Mouse (Mus musculus) splenic B cell, adult 2 months (primary cell): ENCODE data around the gene Ell.

Experiments
- DNase-seq: peaks from one replicate; pipeline ENCODE4 v3.0.0-alpha.2; 2011; ENCODE audit warnings: low read depth, low spot score
- H3K27me3 ChIP-seq: 2 replicates; pipeline ENCODE4 v1.6.1; 2012; ENCODE audit warnings: mild to moderate bottlenecking, low read length, moderate library complexity, mixed read lengths; ENCODE audit not compliant: control insufficient read depth, poor library complexity, insufficient read depth, severe bottlenecking
- H3K36me3 ChIP-seq: 2 replicates; pipeline ENCODE4 v1.6.1; 2012; ENCODE audit warnings: mild to moderate bottlenecking, low read length, moderate library complexity, mixed read lengths; ENCODE audit not compliant: control insufficient read depth, poor library complexity, insufficient read depth, severe bottlenecking

The Ell gene

GRCm38 (mm10) chr8:70561357-70561756 lies 22.1 kb downstream of the Ell start:
- H3K36me3 ChIP-seq: no peaks in the 10 kb centered on the region
- no peak for DNase-seq
- H3K27me3 ChIP-seq: no peaks in the 10 kb centered on the region

DNA sequence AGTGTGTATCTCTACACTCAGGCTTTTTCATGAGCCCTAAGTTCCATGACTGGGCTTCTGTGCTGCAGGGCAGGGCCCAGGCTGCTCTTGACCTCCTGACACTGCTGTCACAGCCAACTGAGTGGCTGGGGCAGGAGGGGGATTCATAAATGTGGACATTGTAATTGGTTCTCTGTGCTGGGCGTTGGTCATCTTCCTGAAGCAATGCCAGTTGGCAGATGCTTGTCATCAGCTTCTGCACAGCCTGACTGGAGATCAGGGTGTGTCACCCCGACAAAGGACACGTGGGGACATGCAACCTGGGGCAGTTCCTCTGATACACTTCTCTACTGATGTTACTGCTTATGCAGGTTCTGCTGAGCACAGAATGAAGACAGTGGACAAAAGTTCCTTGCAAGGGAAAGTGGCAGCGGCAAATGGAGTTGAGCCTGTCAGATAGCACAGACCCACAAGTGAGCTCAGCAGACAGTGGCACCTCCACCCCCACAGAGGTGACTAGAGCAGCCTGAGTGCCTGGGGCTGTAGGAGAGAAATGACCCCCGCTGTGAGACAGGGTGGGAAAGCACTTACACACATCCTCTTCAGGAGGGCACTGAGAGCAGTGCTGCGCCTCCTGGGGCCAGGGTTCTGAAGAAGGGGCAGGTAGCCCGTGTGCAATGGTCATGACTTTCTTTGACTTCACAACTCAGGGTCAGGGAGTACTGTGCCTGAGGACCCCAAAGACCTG lies 22.7 kb downstream of the Ell start:
- no peaks in the 10 kb centered on the region for H3K27me3 ChIP-seq
- DNase-seq: no peak
- H3K36me3 ChIP-seq: no peaks in the 10 kb centered on the region

DNA sequence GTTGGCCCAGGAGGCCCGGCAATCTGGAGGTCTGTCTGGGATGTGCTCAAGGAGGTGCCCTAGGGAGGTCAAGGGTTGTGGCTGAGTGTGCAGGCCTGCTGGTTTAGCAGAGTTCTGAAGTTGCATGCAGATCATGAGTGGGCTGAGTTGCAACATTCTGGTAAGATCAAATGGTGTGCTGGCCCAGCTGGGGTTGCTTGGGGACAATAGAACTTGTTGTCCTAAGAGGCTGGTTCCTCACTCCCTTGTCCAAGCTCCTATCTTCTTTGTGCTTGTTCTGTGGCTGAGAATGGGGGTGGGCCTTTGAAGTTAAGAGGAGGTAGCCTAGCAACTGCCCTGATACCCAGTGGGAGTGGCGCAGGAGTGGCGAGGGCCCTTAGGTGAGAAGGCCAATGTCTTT lies 23.5 kb downstream of the Ell start:
- Histone ChIP-seq H3K36me3 (no peaks in the 10 kb centered on the region), H3K27me3 (no peaks in the 10 kb centered on the region)
- DNase-seq: no peak

DNA sequence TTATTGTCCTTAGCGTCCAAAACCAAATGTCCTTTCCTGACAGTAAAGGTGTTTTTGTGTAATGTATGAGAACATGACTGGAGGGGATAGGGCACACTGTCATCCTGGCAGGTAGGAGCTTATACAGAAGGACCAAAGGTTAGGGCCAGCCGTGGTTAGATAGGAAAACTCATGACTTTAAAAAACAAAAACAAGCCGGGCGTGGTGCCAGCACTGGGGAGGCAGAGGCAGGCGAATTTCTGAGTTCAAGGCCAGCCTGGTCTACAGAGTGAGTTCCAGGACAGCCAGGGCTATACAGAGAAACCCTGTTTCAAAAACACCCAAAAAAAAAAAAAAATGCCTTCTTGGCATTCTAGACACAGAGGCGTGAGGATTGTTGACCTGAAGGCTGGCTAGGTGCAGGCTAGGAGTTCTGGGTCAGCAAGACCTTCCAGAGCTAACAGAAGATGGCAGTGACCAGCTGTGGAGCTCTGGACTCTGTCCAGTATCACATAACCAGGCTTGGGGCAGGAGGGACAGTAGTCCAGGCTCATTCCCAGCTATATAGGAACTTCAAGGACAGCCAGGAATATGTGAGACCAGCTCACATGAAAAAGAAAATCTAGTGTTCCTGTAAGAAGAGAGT lies 24.6 kb downstream of the Ell start:
- no peaks in the 10 kb centered on the region for H3K27me3 ChIP-seq
- no peak for DNase-seq
- no peaks in the 10 kb centered on the region for H3K36me3 ChIP-seq

DNA sequence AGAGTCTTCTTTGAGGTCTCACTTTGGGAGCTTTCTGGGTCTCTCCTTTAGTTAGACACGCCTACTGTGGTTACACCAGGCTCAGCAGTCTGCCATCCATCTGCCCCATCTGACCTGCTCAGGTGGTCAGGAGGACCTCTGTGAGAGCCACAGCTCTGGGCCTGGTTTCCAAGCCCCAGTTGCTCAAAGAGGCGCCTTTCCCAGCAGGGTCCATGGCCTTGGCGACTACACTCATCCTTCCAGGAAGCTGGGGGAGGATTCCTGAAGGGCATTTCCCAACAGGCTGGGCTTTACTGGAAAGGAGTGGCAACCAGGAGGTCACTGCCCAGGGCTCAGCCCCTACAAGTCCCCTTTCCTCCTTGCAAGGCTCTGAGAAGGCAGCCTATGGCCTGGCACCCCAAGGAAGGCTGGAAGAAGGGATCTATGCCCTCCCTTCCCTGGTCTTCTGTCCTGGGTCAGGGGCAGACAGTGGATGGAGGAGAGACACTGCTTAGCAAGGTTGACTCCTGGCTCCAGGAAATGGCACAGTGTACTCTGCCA lies 25.5 kb downstream of the Ell start:
- DNase-seq: no peak
- Histone ChIP-seq H3K27me3 (no peaks in the 10 kb centered on the region), H3K36me3 (no peaks in the 10 kb centered on the region)

- Histone ChIP-seq H3K27me3 (no peaks in the 10 kb centered on the region), H3K36me3 (no peaks in the 10 kb centered on the region)
- peak; percentile 33 for DNase-seq
Measured at GRCm38 (mm10) chr8:70565561-70565960, 26.3 kb downstream of the Ell start.

DNA sequence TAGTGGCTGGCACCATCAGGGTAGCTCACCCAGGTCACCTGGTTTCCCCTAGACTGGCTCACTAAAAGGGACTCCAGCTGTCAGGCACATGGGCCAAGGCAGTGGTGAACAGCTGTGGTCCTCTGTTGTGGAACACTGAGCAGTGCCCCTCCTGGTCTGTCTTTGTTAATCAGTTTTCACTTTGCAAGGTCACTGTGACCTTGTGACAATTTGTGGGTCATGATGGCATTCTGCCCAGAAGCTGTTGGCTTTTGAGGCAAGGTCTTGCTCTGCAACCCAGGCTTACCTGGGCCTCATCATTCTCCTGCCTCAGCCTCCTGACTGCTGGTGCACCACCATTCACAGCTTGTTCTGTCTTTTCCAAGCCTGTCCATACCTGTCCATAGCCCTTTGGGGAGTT lies 31.1 kb downstream of the Ell start:
- no peak for DNase-seq
- H3K27me3 ChIP-seq: no peaks in the 10 kb centered on the region
- H3K36me3 ChIP-seq: no peaks in the 10 kb centered on the region

GRCm38 (mm10) chr8:70570990-70571389 lies 31.7 kb downstream of the Ell start:
- no peak for DNase-seq
- H3K36me3 ChIP-seq: no peaks in the 10 kb centered on the region
- no peaks in the 10 kb centered on the region for H3K27me3 ChIP-seq

- no peaks in the 10 kb centered on the region for H3K27me3 ChIP-seq
- DNase-seq: no peak
- H3K36me3 ChIP-seq: peaks cover 1% of the 10 kb centered on the region; the same call in 1 of the 2 replicates
Measured at GRCm38 (mm10) chr8:70574302-70574701, 35.0 kb downstream of the Ell start.

DNA sequence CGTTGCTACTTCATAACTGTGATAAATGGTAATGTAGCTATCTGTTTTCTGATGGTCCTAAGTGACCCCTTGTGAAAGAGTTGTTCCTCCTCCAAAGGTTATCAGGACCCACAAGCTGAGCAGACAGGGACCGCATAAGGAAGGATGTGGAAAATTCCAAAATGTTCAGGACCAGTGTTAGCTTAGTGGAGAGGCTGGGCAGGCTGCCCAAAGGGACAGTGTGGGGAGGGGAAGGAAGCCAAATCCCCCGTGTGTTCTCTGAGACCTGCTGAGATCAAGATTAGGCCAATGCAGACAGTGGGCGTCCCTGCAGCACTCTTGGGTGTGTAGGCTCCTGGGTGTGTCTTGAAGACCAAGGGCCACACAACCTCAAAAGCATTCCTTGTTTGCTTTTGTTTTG lies 35.7 kb downstream of the Ell start:
- Histone ChIP-seq H3K27me3 (no peaks in the 10 kb centered on the region), H3K36me3 (peaks cover 1% of the 10 kb centered on the region; the same call in 1 of the 2 replicates)
- DNase-seq: no peak

- peaks cover 3% of the 10 kb centered on the region; the same call in 1 of the 2 replicates for H3K36me3 ChIP-seq
- H3K27me3 ChIP-seq: no peaks in the 10 kb centered on the region
- no peak for DNase-seq
Measured at GRCm38 (mm10) chr8:70577207-70577606, 38.0 kb downstream of the Ell start.

DNA sequence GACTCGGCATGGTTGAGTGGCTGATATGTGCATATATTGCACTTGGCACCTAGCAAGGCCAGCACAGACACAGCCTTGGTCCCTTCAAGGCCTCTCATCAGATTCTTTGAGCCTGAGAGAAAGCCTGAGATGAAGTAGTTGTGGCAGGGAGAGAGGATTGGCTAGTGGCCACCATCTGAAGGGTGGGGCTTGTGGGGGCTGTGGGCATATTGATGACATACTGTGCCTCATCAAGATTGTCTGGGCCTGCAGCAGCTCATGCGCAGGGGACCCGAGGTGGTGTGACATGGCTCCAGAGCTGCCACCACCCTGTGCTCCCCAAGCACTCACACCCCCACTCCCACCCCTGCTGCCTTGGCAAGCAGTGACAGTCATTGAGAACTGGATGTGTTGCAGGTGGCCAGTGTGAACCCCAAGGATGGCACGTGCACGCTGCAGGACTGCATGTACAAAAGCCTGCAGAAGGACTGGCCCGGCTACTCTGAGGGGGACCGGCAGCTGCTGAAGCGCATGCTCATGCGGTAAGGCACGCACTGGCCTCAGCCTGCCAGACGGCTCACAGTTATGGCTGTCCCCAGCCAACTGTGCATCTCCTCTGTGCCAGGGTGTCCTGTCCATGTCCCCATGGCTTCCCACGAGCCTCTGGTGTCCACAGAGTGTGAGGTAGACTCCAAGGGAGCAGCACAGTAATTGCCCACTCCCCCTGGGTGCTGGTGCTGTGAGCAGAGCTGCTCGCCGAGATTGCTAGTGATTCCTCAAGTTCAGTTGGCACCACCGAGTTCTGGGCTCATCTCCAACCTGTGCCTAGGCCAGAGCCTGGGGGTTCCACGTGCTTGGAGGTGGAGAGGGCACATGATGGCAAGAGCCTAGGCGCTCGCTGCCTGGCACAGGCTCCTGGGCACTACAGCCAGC lies 44.5 kb downstream of the Ell start:
- DNase-seq: no peak
- no peaks in the 10 kb centered on the region for H3K27me3 ChIP-seq

DNA sequence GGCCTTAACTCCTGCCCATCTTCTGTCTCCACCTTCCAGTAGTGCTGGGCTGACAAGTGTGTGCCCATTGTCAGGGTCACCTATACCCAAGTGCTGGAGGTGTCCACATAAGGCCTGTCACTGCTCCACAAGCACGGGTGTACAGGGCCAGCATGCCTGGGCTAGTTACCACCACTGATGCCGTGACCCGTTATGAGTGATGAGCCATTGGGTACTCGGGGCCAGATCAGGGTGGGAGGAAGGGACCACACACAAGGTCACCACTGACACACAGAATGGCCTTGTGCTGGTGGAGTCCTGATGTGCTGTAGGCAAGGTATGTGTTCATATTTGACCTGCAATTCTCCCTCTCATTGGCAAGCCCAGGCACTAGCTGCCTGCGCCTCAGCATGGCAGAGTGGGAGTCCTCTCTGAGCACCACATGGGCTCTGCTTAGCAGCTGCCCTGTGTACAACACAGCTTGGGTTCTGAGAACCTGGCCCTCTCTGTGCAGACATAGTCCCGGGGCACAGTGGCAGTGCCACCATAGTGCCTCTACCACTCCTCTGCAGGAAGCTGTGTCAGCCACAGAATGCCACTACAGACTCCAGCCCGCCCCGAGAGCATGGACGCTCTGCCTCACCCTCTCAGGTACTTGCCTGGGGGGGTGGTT lies 45.5 kb downstream of the Ell start:
- peaks cover 8% of the 10 kb centered on the region for H3K36me3 ChIP-seq
- DNase-seq: no peak
- no peaks in the 10 kb centered on the region for H3K27me3 ChIP-seq

More for the DNA sequence above, 44.5 kb downstream of the Ell start:
- H3K36me3 ChIP-seq: peaks cover 8% of the 10 kb centered on the region

DNA sequence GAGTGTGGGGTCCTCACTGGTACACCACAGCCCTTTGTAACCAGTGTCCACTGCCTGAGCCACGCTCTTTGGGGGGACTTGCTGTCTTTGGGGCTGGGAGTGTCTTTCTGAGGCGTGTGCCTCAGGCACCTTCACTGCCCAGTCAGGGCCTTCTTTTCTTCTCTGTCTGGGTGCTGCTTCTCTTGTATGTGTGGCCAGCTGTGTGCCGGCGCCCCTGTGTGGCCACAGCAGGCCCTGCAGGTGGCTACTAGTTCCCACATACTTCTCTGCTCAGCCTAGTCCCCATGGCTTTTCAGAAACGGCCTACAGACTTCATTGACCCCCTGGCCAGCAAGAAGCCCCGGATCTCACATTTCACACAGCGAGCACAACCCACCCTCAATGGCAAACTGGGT lies 46.0 kb downstream of the Ell start:
- DNase-seq: peak; percentile 72
- Histone ChIP-seq H3K27me3 (no peaks in the 10 kb centered on the region), H3K36me3 (peaks cover 8% of the 10 kb centered on the region)
